Mouse (Mus musculus): ENCODE results near the gene Apbb2.

Apbb2 gene

GRCm38 (mm10) chr5:66514659-66515058 is 103.9 kb downstream of the Apbb2 start:
- DNase-seq, result no peak

GRCm38 (mm10) chr5:66513412-66513811 is 105.2 kb downstream of the Apbb2 start:
- DNase-seq, result no peak

GRCm38 (mm10) chr5:66512519-66512918 is 106.1 kb downstream of the Apbb2 start:
- DNase-seq, result no peak

GRCm38 (mm10) chr5:66510716-66511115 is 107.9 kb downstream of the Apbb2 start:
- no peak for DNase-seq

- DNase-seq, result no peak
Measured at GRCm38 (mm10) chr5:66509151-66509550, 109.4 kb downstream of the Apbb2 start.

- DNase-seq, result no peak
Measured at GRCm38 (mm10) chr5:66505578-66505977, 113.0 kb downstream of the Apbb2 start.

GRCm38 (mm10) chr5:66505071-66505470 is 113.5 kb downstream of the Apbb2 start:
- DNase-seq, result no peak

GRCm38 (mm10) chr5:66504434-66504747 is 114.2 kb downstream of the Apbb2 start:
- no peak for DNase-seq

- DNase-seq, result no peak
Measured at GRCm38 (mm10) chr5:66503557-66504433, 114.8 kb downstream of the Apbb2 start.

GRCm38 (mm10) chr5:66503033-66503432 is 115.6 kb downstream of the Apbb2 start:
- DNase-seq, result no peak

- no peak for DNase-seq
Measured at GRCm38 (mm10) chr5:66499621-66500020, 119.0 kb downstream of the Apbb2 start.

- no peak for DNase-seq
Measured at GRCm38 (mm10) chr5:66498140-66498539, 120.4 kb downstream of the Apbb2 start.

GRCm38 (mm10) chr5:66497479-66498087 is 121.0 kb downstream of the Apbb2 start:
- DNase-seq, result no peak

GRCm38 (mm10) chr5:66496881-66497360 is 121.7 kb downstream of the Apbb2 start:
- no peak for DNase-seq

- DNase-seq, result no peak
Measured at GRCm38 (mm10) chr5:66494651-66495050, 123.9 kb downstream of the Apbb2 start.

- DNase-seq, result no peak
Measured at GRCm38 (mm10) chr5:66492563-66492960, 126.0 kb downstream of the Apbb2 start.

GRCm38 (mm10) chr5:66491907-66492562 is 126.5 kb downstream of the Apbb2 start:
- no peak for DNase-seq

- no peak for DNase-seq
Measured at GRCm38 (mm10) chr5:66486028-66486427, 132.6 kb downstream of the Apbb2 start.

- DNase-seq, result no peak
Measured at GRCm38 (mm10) chr5:66476266-66476665, 142.3 kb downstream of the Apbb2 start.

- no peak for DNase-seq
Measured at GRCm38 (mm10) chr5:66475824-66476223, 142.8 kb downstream of the Apbb2 start.

GRCm38 (mm10) chr5:66474153-66474552 is 144.4 kb downstream of the Apbb2 start:
- no peak for DNase-seq

GRCm38 (mm10) chr5:66473599-66473998 is 145.0 kb downstream of the Apbb2 start:
- no peak for DNase-seq

GRCm38 (mm10) chr5:66470837-66471236 is 147.7 kb downstream of the Apbb2 start:
- DNase-seq, result no peak

- no peak for DNase-seq
Measured at GRCm38 (mm10) chr5:66469685-66470084, 148.9 kb downstream of the Apbb2 start.

Measured in right cerebral cortex, postnatal 4 days (tissue).